In the genomic region with DNA sequence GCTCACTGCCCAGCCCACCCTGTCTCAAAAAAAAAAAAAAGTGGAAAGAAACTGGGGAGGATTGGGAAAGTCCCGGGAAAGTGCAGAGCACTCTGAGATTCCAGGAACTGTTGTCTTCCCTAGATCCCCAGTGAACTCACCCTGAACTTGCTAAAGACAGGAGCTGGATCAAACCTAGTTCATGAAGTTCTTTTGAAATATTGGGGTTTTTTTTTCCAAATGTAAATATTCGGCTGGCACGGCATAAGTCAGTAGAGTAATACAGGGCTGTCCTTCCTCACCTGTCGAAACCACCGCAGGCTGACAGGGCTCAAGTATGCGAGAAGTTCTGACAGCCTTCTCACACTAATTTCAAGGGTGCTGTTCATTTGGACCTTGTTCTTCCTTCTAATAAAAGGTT, we compare ENCODE assay signal across 25 mouse cellular contexts. TPM values are rescaled to one million over a fixed set of nuclear protein-coding genes. Genes with fewer than 3 reads are reported as not detected.
DNase-seq lines count a peak whose midpoint lies in the region; ATAC-seq and TF ChIP-seq lines count a peak whose summit lies in the region.
"Had no signal": no experiment of that assay in that cellular context is flagged by ENCODE, and none has a peak within 500 bp of the region (broad histone marks: within the 10 kb centered on the region; RNA-seq: fewer than 3 reads in every experiment).

No protein-coding gene starts in this region.

- intact Hi-C loops in left cerebral cortex, postnatal 10 days (cut with DNase I): no loop called here
- intact Hi-C loops in left cerebral cortex, adult 2 months (cut with DNase I): no loop called here

- H3K9ac ChIP-seq in lung, postnatal 0 days (replicated peaks; ENCODE audit: low read depth): no peak overlapping the region
- H3K9ac ChIP-seq: embryonic facial prominence, embryonic 12.5 days; forebrain, embryonic 12.5 days had no signal

- peak; percentile 9 for DNase-seq in lung, postnatal 0 days (ENCODE audit: low spot score)
- DNase-seq in lung, postnatal 10 days: no peak
- DNase-seq in fat pad, adult 2 months (ENCODE audit: extremely low read depth, low read depth, low spot score): peak; percentile 87
- no peak for DNase-seq in left cerebral cortex, postnatal 10 days (ENCODE audit: extremely low spot score in 1 of 2, low spot score in 2 of 2)
- no peak for DNase-seq in left cerebral cortex, adult 2 months (ENCODE audit: extremely low spot score in 1 of 2, low spot score in 2 of 2)
- DNase-seq: adrenal gland, adult 8-10 months; adrenal gland, postnatal 14 days; adrenal gland, postnatal 36 days; cerebellum, adult 11-12 months; cerebellum, adult 2 months; cerebellum, adult 9-10 months; cerebellum, postnatal 10 days; cerebellum, postnatal 25 days had no signal

- H3K27ac ChIP-seq in lung, postnatal 0 days (ENCODE audit: low read length): no peak overlapping the region
- no peak overlapping the region for H3K27ac ChIP-seq in left cerebral cortex, adult 2 months
- H3K27ac ChIP-seq: embryonic facial prominence, embryonic 10.5 days; embryonic facial prominence, embryonic 12.5 days; forebrain, embryonic 10.5 days; forebrain, embryonic 12.5 days had no signal

- no peaks in the 10 kb centered on the region for H3K9me3 ChIP-seq in lung, postnatal 0 days (ENCODE audit: low read length)
- H3K9me3 ChIP-seq: embryonic facial prominence, embryonic 10.5 days; embryonic facial prominence, embryonic 12.5 days; forebrain, embryonic 10.5 days; forebrain, embryonic 12.5 days; G1E had no signal

- H3K4me1 ChIP-seq in lung, postnatal 0 days (ENCODE audit: insufficient read depth, low read depth, low read length): no peaks in the 10 kb centered on the region
- H3K4me1 ChIP-seq: embryonic facial prominence, embryonic 10.5 days; embryonic facial prominence, embryonic 12.5 days; forebrain, embryonic 10.5 days; forebrain, embryonic 12.5 days had no signal

- no peak overlapping the region for H3K4me3 ChIP-seq in lung, postnatal 0 days (ENCODE audit: low read depth, low read length)
- H3K4me3 ChIP-seq in left cerebral cortex, adult 2 months: no peak overlapping the region
- H3K4me3 ChIP-seq: embryonic facial prominence, embryonic 10.5 days; embryonic facial prominence, embryonic 12.5 days; forebrain, embryonic 10.5 days; forebrain, embryonic 12.5 days had no signal

- WGBS in lung, postnatal 0 days: 46% methylated on average over 6 of the region's 6 CpGs

- no peaks in the 10 kb centered on the region for H3K27me3 ChIP-seq in lung, postnatal 0 days (replicated peaks; ENCODE audit: insufficient read depth, low read length)
- H3K27me3 ChIP-seq: embryonic facial prominence, embryonic 12.5 days; forebrain, embryonic 12.5 days had no signal

- no peaks in the 10 kb centered on the region for H3K36me3 ChIP-seq in lung, postnatal 0 days (ENCODE audit: insufficient read depth, low read length)
- H3K36me3 ChIP-seq: embryonic facial prominence, embryonic 10.5 days; embryonic facial prominence, embryonic 12.5 days; forebrain, embryonic 10.5 days; forebrain, embryonic 12.5 days; G1E had no signal

- ATAC-seq in lung, postnatal 0 days: no peak
- ATAC-seq: activated CD4-positive, CD25-positive, alpha-beta regulatory T cell, adult 4 months; forebrain, embryonic 14.5 days; forebrain, embryonic 16.5 days; Patski had no signal

- TF ChIP-seq CTCF in lung, postnatal 0 days (IDR thresholded peaks at IDR 0.05): no peak
- no peak for TF ChIP-seq CTCF in left cerebral cortex, adult 2 months (IDR thresholded peaks at IDR 0.05)

- TF ChIP-seq EP300 in lung, postnatal 0 days (IDR thresholded peaks at IDR 0.05): no peak

- H3K4me2 ChIP-seq in lung, postnatal 0 days (replicated peaks; ENCODE audit: low read depth, low read length): no peak overlapping the region
- H3K4me2 ChIP-seq: embryonic facial prominence, embryonic 12.5 days; forebrain, embryonic 12.5 days had no signal

RNA-seq across cellular contexts. Expression of gene Bcl2l14, which starts 38.5 kb away (rescaled TPM):
- 6.4 and 6.6 TPM in 2 replicates for polyA plus RNA-seq in lung, postnatal 0 days (2015; fragmentation: Nextera tagmentation; extraction: Ambion mirVana)
- not detected for total RNA-seq in left cerebral cortex, postnatal 10 days (2021)
- total RNA-seq in left cerebral cortex, adult 2 months (2021): not detected
- total RNA-seq: adrenal gland, adult 18-20 months; adrenal gland, postnatal 36 days had no signal
- polyA plus RNA-seq: C2C12; cerebellum, adult 2 months; cortical plate, adult 2 months; forebrain, embryonic 14.5 days; forebrain, embryonic 16.5 days; G1E; Patski had no signal

Comparison
In these comparisons a context has a peak if more than half of its experiments do, and no peak if none do; other contexts are left out.
1. DNase-seq: peak in lung, postnatal 0 days (single experiment) and fat pad, adult 2 months (single experiment); none in lung, postnatal 10 days (single experiment), left cerebral cortex, postnatal 10 days (0 of 2) and left cerebral cortex, adult 2 months (0 of 2).